Mouse (Mus musculus) midbrain, postnatal 0 days (tissue): ENCODE measurements around the gene Rab11fip5. TPM values are rescaled to one million over a fixed set of nuclear protein-coding genes. Genes with fewer than 3 reads are reported as not detected.

ENCODE experiments used
- ATAC-seq: fragments of 200-750 bp; cut with Nextera tagmentation; 2 replicates; pipeline ENCODE4 v1.8.0; 2017; ENCODE audit warnings: moderate number of reproducible peaks, mild to moderate bottlenecking, moderate TSS enrichment, moderate library complexity; ENCODE audit not compliant: low FRiP score
- DNase-seq: peaks from one replicate; pipeline ENCODE4 v3.0.0-alpha.2; 2015; ENCODE audit warnings: low spot score
- H3K27ac ChIP-seq: fragments of 300-500 bp; sonication (generic); 2 replicates; pipeline ENCODE4 v1.5.1; 2014; ENCODE audit warnings: low read depth, mild to moderate bottlenecking, low read length, mixed read lengths
- H3K27me3 ChIP-seq: fragments of 300-500 bp; sonication (generic); 2 replicates; pipeline ENCODE4 v1.6.1; 2014; ENCODE audit warnings: low read length, control low read depth, mixed read lengths; ENCODE audit not compliant: insufficient read depth
- H3K36me3 ChIP-seq: fragments of 300-500 bp; sonication (generic); 2 replicates; pipeline ENCODE4 v1.6.1; 2014; ENCODE audit warnings: low read length, control low read depth, mixed read lengths; ENCODE audit not compliant: insufficient read depth
- H3K4me1 ChIP-seq: fragments of 300-500 bp; sonication (generic); 2 replicates; pipeline ENCODE4 v1.6.1; 2014; ENCODE audit warnings: mild to moderate bottlenecking, control low read depth, antibody characterized with exemption, low read length, mixed read lengths; ENCODE audit not compliant: insufficient read depth
- H3K4me2 ChIP-seq: fragments of 300-500 bp; sonication (generic); 2 replicates; pipeline ENCODE4 v1.6.1; 2014; ENCODE audit warnings: low read depth, mild to moderate bottlenecking, low read length, mixed read lengths; ENCODE audit not compliant: poor library complexity, severe bottlenecking
- H3K4me3 ChIP-seq: fragments of 300-500 bp; sonication (generic); 2 replicates; pipeline ENCODE4 v1.5.1; 2014; ENCODE audit warnings: low read depth, mild to moderate bottlenecking, low read length, moderate library complexity
- H3K9ac ChIP-seq: fragments of 300-500 bp; sonication (generic); replicated peaks from 2 replicates; pipeline ENCODE4 v1.6.1; 2014; ENCODE audit warnings: mild to moderate bottlenecking, low read length, moderate library complexity, mixed read lengths; ENCODE audit not compliant: poor library complexity, severe bottlenecking
- H3K9me3 ChIP-seq: fragments of 300-500 bp; sonication (generic); 2 replicates; pipeline ENCODE4 v1.6.1; 2016; ENCODE audit warnings: low read length, control low read depth
- CTCF ChIP-seq: IDR thresholded peaks from 2 replicates; pipeline ENCODE4 v1.5.1; 2016; ENCODE audit warnings: antibody characterized with exemption, mild to moderate bottlenecking
- WGBS: fragments of 180-500 bp; shearing (Covaris S2); extraction: QIAGEN DNeasy Blood & Tissue Kit; methylation state at CpG from one replicate; pipeline ENCODE4 v1.1.7; 2014; 5-methylcytosine and 5-hydroxymethylcytosine counted together
- polyA plus RNA-seq: library from polyadenylated mRNA; unstranded; fragments of >200 nt; fragmentation: Nextera tagmentation; extraction: Ambion mirVana; gene quantifications from 2 replicates; pipeline ENCODE4 v1.2.1, GENCODE M21; 2015
- total RNA-seq: library from RNA; depleted of rRNA; stranded (reverse); fragments of >200 nt; gene quantifications from 2 replicates; pipeline ENCODE4 v1.2.3, GENCODE M21; 2014

Gene Rab11fip5
- total and polyA plus RNA-seq, 2 experiments from 2014 or later = 27.2 to 65.5 TPM

DNA sequence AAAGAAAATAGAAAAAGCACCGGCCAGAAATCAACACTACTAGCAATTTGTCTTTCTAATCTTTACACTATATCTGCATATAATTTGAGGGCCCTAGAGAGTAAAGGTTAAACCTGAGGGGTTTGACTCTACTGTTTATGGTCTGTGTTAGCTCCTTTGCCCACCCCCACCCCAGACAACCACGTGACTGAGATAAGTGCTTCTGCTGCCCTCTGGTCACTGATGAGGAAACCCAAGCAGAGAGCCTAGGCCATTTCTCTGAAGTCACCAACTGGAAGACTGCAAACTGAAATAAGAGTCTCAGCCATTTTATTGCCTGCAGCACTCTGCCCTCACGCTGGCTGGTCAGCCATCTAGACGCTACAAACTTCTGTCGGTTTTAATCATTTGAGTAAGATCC lies 3.4 kb upstream of the Rab11fip5 start:
- DNase-seq (no peak), ATAC-seq (no peak)
- Histone ChIP-seq H3K36me3 (no peaks in the 10 kb centered on the region), H3K4me3 (no peak overlapping the region), H3K4me1 (peaks cover 7% of the 10 kb centered on the region), H3K27ac (no peak overlapping the region), H3K9me3 (no peaks in the 10 kb centered on the region), H3K4me2 (no peak overlapping the region), H3K9ac (no peak overlapping the region), H3K27me3 (no peaks in the 10 kb centered on the region)
- TF ChIP-seq CTCF = no peak
- 61% methylated on average over 5 of the region's 5 CpGs for WGBS

DNA sequence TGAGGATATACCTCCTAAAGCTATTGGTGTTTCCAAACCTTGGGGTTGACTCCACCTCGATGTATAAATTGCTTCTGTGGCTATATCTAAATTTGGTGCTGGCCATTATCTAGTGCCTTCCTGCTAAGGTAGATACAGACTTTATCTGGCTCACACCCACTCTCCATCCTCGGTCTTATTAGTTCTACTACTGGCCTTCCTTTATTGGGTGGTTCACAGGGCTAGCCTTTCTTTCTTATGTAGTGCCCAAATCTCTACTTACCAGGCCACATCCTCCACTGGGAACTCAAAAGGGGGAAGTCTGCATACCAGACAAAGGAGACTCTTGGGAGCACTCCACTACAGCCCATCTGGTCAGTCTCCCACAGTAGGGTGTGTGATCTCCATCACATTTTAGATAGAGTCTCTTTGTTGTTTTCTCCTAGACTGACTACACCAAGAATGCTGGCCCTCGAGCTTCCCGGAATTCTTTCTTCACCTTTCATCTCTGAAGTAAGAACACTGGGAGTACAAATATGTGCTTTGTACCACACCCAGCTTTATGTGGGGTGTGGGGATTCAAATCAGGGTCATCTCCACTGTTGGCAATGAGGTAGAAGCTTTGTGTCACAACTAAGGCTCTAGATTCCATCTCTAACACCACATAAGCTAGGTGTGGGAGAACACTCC lies 2.8 kb upstream of the Rab11fip5 start:
- Histone ChIP-seq H3K4me3 (no peak overlapping the region), H3K27ac (no peak overlapping the region), H3K4me2 (no peak overlapping the region), H3K9ac (no peak overlapping the region), H3K36me3 (no peaks in the 10 kb centered on the region), H3K9me3 (no peaks in the 10 kb centered on the region), H3K4me1 (peaks cover 14% of the 10 kb centered on the region), H3K27me3 (no peaks in the 10 kb centered on the region)
- TF ChIP-seq CTCF = no peak
- DNase-seq = no peak
- no peak for ATAC-seq
- WGBS = 77% methylated on average over 4 of the region's 4 CpGs

DNA sequence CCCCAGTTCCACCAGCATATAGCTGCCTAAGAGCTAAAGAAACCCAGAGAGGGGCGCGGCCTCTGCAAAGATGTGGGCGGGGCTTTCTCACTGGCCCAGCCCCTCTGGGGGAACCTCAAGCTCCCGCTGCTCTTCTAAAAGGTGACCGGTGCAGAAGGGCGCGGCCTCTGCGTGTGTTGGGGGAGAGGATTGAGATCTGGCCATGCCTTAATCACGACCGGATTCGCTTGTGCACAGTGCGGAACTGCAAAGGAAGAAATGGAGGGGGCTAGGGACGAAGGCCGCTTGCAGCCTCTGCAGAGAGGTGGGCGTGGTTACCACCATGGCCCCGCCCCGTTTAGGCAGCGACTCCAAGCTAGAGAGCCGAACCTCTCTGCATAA lies 290 bp upstream of the Rab11fip5 start:
- ATAC-seq = peak; percentile 95
- H3K4me1 ChIP-seq = peaks cover 15% of the 10 kb centered on the region
- H3K4me2 ChIP-seq = peak overlapping the region; percentile 56
- no peaks in the 10 kb centered on the region for H3K9me3 ChIP-seq
- H3K36me3 ChIP-seq = no peaks in the 10 kb centered on the region
- peak overlapping the region; percentile 88 for H3K9ac ChIP-seq
- no peaks in the 10 kb centered on the region for H3K27me3 ChIP-seq
- peak; percentile 98 for DNase-seq
- no peak for TF ChIP-seq CTCF
- H3K4me3 ChIP-seq = peak overlapping the region; percentile 79
- peak overlapping the region; percentile 80 for H3K27ac ChIP-seq
- under 1% methylated on average over 18 of the region's 19 CpGs for WGBS

DNA sequence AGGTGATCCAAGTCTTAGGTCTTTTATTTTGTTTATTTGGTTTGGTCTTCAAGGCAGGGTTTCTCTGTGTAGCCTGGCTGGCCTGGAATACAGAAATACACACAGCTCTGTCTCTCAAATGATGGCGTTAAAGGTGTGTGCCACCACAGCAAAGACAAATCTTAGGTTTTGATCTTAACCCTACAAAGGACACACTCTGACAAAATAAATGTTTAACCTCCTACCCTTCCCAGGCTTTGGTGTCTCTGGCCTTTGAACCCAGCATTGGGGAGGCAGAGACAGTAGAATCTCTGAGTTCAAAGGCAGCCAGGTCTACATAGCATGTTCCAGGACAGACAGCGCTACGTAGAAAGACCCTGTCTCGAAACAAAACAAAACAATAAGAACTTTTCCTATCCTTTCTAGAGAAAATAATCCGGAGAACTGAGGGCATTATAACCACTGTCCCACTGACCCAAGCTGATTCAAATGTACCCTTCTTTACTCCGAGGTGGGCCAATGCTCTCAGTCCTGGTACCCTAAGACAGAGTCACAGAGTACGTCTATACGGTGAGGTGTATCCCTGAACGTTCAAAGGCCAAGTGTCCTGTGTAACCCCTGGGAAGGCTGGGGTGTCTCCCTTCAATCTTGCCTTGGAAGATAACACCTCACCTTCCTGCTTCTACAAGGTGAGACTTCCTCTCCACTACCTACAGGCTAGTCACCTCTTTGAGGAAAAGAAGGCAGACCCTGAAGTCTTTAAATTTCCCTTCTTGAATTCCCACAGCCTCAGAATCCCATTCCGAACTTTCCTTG lies 1.2 kb downstream of the Rab11fip5 start:
- H3K9ac ChIP-seq = peak overlapping the region; percentile 88
- H3K4me1 ChIP-seq = peaks cover 15% of the 10 kb centered on the region
- no peak for TF ChIP-seq CTCF
- H3K27ac ChIP-seq = 0 out of 2 replicates have a peak overlapping the region, but pooled peaks have one; percentile 80
- no peaks in the 10 kb centered on the region for H3K36me3 ChIP-seq
- H3K4me3 ChIP-seq = peak overlapping the region; percentile 79
- H3K4me2 ChIP-seq = peak overlapping the region; percentile 56
- no peaks in the 10 kb centered on the region for H3K9me3 ChIP-seq
- no peaks in the 10 kb centered on the region for H3K27me3 ChIP-seq
- WGBS = 83% methylated on average over 10 of the region's 10 CpGs
- ATAC-seq (no peak), DNase-seq (no peak)

DNA sequence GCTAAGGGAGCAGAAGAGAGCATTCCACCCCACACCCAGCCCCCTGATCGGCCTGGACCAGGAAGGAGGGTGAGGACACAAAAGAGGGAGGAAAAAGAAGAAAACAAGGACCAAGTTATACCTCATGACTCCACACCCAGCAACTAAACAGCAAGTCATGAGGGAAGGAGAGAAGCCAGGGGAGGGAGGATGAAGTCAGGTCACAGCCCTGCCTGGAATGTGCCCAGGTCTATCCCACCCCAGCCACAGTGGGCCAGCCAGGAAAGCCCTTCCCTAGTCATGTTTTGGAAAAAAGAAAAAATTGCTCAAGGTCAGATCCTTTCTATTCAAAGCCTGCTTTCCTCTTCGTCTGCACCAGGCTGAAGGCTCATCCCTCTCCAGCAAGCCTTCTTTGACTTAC lies 1.9 kb downstream of the Rab11fip5 start:
- Histone ChIP-seq H3K27me3 (no peaks in the 10 kb centered on the region), H3K4me1 (peaks cover 15% of the 10 kb centered on the region), H3K4me3 (peak overlapping the region; percentile 79), H3K36me3 (no peaks in the 10 kb centered on the region; the same call in 1 of the 2 replicates), H3K4me2 (peak overlapping the region; percentile 56), H3K27ac (no peak overlapping the region), H3K9ac (peak overlapping the region; percentile 25; the same call in 1 of the 2 replicates), H3K9me3 (no peaks in the 10 kb centered on the region)
- no peak for ATAC-seq
- DNase-seq = no peak
- TF ChIP-seq CTCF = no peak
- WGBS = 72% methylated on average over 2 of the region's 2 CpGs

DNA sequence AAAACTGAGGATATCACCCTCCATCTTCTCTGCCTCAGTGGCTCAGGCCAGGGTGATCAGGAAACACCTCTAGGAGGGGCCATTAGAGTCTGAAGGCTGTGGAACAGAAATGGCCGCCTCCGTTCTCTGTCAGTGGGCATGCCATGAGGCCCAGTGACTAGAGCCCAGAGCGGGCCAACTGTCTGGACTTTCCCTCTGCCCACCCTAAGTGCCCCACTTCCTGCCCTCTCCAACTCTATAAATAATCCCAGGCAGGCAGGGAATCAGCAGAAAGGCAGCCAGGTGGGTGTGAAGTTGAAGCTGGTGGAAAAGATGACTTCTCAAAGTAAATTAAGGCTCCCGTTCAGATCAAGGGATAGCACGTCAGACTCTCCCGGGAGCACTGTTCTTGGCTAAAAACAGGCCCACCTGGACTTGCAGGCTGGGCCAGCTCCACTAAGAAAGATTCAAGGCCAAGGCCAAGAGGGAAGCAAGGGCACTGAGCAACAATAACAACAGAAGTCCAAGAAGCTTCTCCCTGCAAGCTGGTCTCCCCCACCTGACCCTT lies 2.5 kb downstream of the Rab11fip5 start:
- 0 out of 2 replicates have a peak overlapping the region, but pooled peaks have one; percentile 25 for H3K9ac ChIP-seq

More for the DNA sequence above, 2.5 kb downstream of the Rab11fip5 start:
- Histone ChIP-seq H3K4me2 (peak overlapping the region; percentile 56), H3K4me3 (peak overlapping the region; percentile 79; the same call in 1 of the 2 replicates), H3K27me3 (no peaks in the 10 kb centered on the region), H3K9me3 (no peaks in the 10 kb centered on the region), H3K4me1 (peaks cover 15% of the 10 kb centered on the region), H3K36me3 (no peaks in the 10 kb centered on the region; the same call in 1 of the 2 replicates), H3K27ac (no peak overlapping the region)
- 79% methylated on average over 6 of the region's 6 CpGs for WGBS
- ATAC-seq (no peak), DNase-seq (no peak)
- no peak for TF ChIP-seq CTCF
